Mouse (Mus musculus) thymus, adult 2 months (tissue): ENCODE measurements around the gene Ccdc159.

Experiments used
- CTCF ChIP-seq: fragments of 200-500 bp; IDR thresholded peaks from 2 replicates; pipeline ENCODE4 v1.5.1; 2012; ENCODE audit warnings: mild to moderate bottlenecking, control low read depth, low read length, moderate library complexity, borderline replicate concordance; ENCODE audit not compliant: control insufficient read depth, poor library complexity, insufficient read depth; ENCODE audit errors: extremely low read depth
- POLR2A ChIP-seq: fragments of 200-500 bp; IDR thresholded peaks from 2 replicates; pipeline ENCODE4 v1.6.1; 2012; ENCODE audit warnings: mild to moderate bottlenecking, low read length, control low read depth, moderate library complexity; ENCODE audit not compliant: control insufficient read depth, poor library complexity, insufficient read depth; ENCODE audit errors: extremely low read depth

DNA sequence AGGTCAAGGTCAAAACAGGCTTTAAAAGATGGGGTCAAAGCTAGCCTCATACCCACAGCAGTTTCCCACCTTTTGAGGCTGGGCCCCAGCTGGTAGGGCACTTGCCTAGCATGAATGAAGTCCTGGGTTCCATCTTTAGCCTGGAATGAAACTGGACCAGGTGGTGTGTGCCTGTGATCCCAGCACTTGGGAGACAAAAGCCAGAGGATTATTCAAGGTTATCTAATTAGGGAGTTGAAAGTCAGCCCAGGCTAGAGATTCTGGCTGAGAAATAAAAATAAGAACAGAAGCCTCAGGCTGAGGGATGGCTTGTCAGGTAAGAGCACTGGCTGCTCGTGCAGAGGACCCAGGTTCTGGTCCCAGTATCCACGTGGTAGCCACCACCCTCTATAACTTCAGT is 4.7 kb downstream of the Ccdc159 start:
- TF ChIP-seq CTCF (no peak), POLR2A (no peak)
